Mouse (Mus musculus) spleen, postnatal 36 days (tissue): ENCODE measurements around the gene Scn2b.

Source experiments
- DNase-seq, 2 experiments: peaks; one replicate each; pipeline ENCODE4 v3.0.0; 2022; ENCODE audit warnings: low spot score in 2 of 2, mixed read lengths in 1 of 2

The Scn2b gene

GRCm38 (mm10) chr9:45117741-45118431, at the start of gene Scn2b:
Scn2b (plus strand) TSS chr9:45117782.
- DNase-seq: no peak

GRCm38 (mm10) chr9:45071800-45072199, 45.8 kb upstream of the Scn2b start:
- no peak for DNase-seq

- no peak for DNase-seq
Measured at GRCm38 (mm10) chr9:45077859-45078258, 39.7 kb upstream of the Scn2b start.

GRCm38 (mm10) chr9:45079011-45079410, 38.6 kb upstream of the Scn2b start, which contains the start of gene Jaml:
Jaml (plus strand) TSS chr9:45079183.
- peak; percentile 79 to 80 for DNase-seq

GRCm38 (mm10) chr9:45083132-45083531, 34.5 kb upstream of the Scn2b start:
- DNase-seq: no peak

- DNase-seq: peak; percentile 31 to 42
Measured at GRCm38 (mm10) chr9:45084556-45084955, 33.0 kb upstream of the Scn2b start.

GRCm38 (mm10) chr9:45085741-45086690, 31.6 kb upstream of the Scn2b start:
- peak; percentile 35 to 46 for DNase-seq

- DNase-seq: no peak
Measured at GRCm38 (mm10) chr9:45088040-45088439, 29.5 kb upstream of the Scn2b start.

GRCm38 (mm10) chr9:45090811-45091210, 26.8 kb upstream of the Scn2b start:
- DNase-seq: no peak

- no peak for DNase-seq
Measured at GRCm38 (mm10) chr9:45092641-45093040, 24.9 kb upstream of the Scn2b start.

GRCm38 (mm10) chr9:45095149-45095937, 22.2 kb upstream of the Scn2b start:
- no peak for DNase-seq

GRCm38 (mm10) chr9:45097877-45098276, 19.7 kb upstream of the Scn2b start:
- no peak for DNase-seq

GRCm38 (mm10) chr9:45098426-45098825, 19.2 kb upstream of the Scn2b start:
- no peak for DNase-seq

- DNase-seq: no peak
Measured at GRCm38 (mm10) chr9:45102528-45102927, 15.1 kb upstream of the Scn2b start.

- no peak for DNase-seq
Measured at GRCm38 (mm10) chr9:45103211-45103979, 14.2 kb upstream of the Scn2b start.

GRCm38 (mm10) chr9:45105596-45106374, 11.8 kb upstream of the Scn2b start:
- DNase-seq: no peak

- no peak for DNase-seq
Measured at GRCm38 (mm10) chr9:45115706-45116105, 1.9 kb upstream of the Scn2b start.

GRCm38 (mm10) chr9:45116819-45117218, 763 bp upstream of the Scn2b start:
- peak; percentile 26 to 46 for DNase-seq

GRCm38 (mm10) chr9:45118552-45118951, 970 bp downstream of the Scn2b start:
- no peak for DNase-seq

GRCm38 (mm10) chr9:45119316-45119953, 1.9 kb downstream of the Scn2b start:
- no peak for DNase-seq
